ENCODE assay signal across 27 mouse cellular contexts in the genomic region with DNA sequence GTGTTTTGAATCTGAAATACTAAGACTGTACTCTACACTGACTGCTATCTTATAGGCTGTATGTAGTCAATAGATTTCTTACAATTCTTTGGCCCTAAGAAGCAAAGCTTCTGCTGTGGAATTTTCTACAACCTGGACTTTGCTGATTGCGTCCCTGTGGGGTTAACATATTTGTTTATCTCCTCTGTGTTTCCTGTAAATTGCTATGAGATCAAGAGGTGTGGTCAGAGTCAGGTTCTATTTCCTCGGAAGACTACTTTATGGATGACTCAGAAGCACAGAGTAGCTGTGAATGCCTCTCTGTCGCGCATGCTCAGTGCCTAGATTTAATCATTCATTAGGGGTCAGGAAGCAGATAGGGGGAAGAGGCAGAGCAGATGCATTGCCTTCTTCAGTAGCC. TPM values are rescaled to one million over a fixed set of nuclear protein-coding genes. Genes with fewer than 3 reads are reported as not detected.
A peak's percentile ranks its signal among the peaks of the same experiment; 100 is the strongest.
DNase-seq lines count a peak whose midpoint lies in the region; ATAC-seq and TF ChIP-seq lines count a peak whose summit lies in the region.
"Had no signal": no experiment of that assay in that cellular context is flagged by ENCODE, and none has a peak within 500 bp of the region (broad histone marks: within the 10 kb centered on the region; RNA-seq: fewer than 3 reads in every experiment).

No protein-coding gene starts in this region.

- TF ChIP-seq RAD21 in CH12.LX (IDR thresholded peaks at IDR 0.05; ENCODE audit: low read depth, low read length) = no peak

- H3K79me2 ChIP-seq in CH12.LX (replicated peaks; ENCODE audit: control insufficient read depth, extremely low read depth, insufficient read depth, poor library complexity, severe bottlenecking) = no peaks in the 10 kb centered on the region

- H3K9me3 ChIP-seq in CH12.LX (replicated peaks; ENCODE audit: low read length) = no peaks in the 10 kb centered on the region
- no peaks in the 10 kb centered on the region for H3K9me3 ChIP-seq in liver, embryonic 16.5 days (replicated peaks; ENCODE audit: control insufficient read depth, low read length)
- H3K9me3 ChIP-seq: forebrain, embryonic 10.5 days; limb, embryonic 12.5 days; midbrain, embryonic 12.5 days; neural tube, embryonic 12.5 days had no signal

- no peak for DNase-seq in CH12.LX (ENCODE audit: extremely low read depth)
- DNase-seq in NIH3T3 (ENCODE audit: low read depth) = peak; percentile 42
- no peak for DNase-seq in spleen, adult 12 weeks (ENCODE audit: low spot score)
- no peak for DNase-seq in cerebellum, adult 2 months
- DNase-seq in layer of hippocampus, adult 9-10 months (ENCODE audit: low spot score) = no peak
- DNase-seq in adrenal gland, adult 2 months = no peak
- DNase-seq: adrenal gland, postnatal 36 days; cerebellum, adult 9-11 months; embryo, embryonic 11 days; gastrocnemius, adult 2 months; heart, adult 18-20 months; heart, postnatal 4 days; lung, embryonic 14.5 days; right cerebral cortex, adult 18-20 months; spleen, adult 18-20 months; thymus, postnatal 4 days had no signal

- H3K4me2 ChIP-seq in CH12.LX (ENCODE audit: insufficient read depth, low read depth, poor library complexity, severe bottlenecking) = no peak overlapping the region
- H3K4me2 ChIP-seq in liver, embryonic 16.5 days (ENCODE audit: low read depth, low read length) = no peak overlapping the region
- H3K4me2 ChIP-seq: limb, embryonic 12.5 days; lung, embryonic 14.5 days; midbrain, embryonic 12.5 days; neural tube, embryonic 12.5 days had no signal

- no peak for TF ChIP-seq POLR2A in CH12.LX (IDR thresholded peaks at IDR 0.05; ENCODE audit: low read depth, low read length)
- TF ChIP-seq POLR2A in cerebellum, adult 2 months (IDR thresholded peaks at IDR 0.05; ENCODE audit: borderline replicate concordance, insufficient read depth, low read length) = no peak

- H3K36me3 ChIP-seq in CH12.LX (replicated peaks in 1 of 2; ENCODE audit: control insufficient read depth in 1 of 2, insufficient read depth in 1 of 2, low read length in 1 of 2) = no peaks in the 10 kb centered on the region
- no peaks in the 10 kb centered on the region for H3K36me3 ChIP-seq in liver, embryonic 16.5 days (ENCODE audit: control insufficient read depth, insufficient read depth)
- H3K36me3 ChIP-seq: forebrain, embryonic 10.5 days; limb, embryonic 12.5 days; midbrain, embryonic 12.5 days; neural tube, embryonic 12.5 days had no signal

- 41% methylated on average over 4 of the region's 4 CpGs for WGBS in liver, embryonic 16.5 days (ENCODE audit: insufficient replicate concordance)
- WGBS in cerebellum, adult 2 months = 84% methylated on average over 4 of the region's 4 CpGs

- no peaks in the 10 kb centered on the region for H3K27me3 ChIP-seq in CH12.LX (replicated peaks)
- no peaks in the 10 kb centered on the region for H3K27me3 ChIP-seq in liver, embryonic 16.5 days (ENCODE audit: control insufficient read depth, insufficient read depth, low read depth, low read length)
- H3K27me3 ChIP-seq in cerebellum, adult 2 months (ENCODE audit: control insufficient read depth, insufficient read depth, low read length) = no peaks in the 10 kb centered on the region
- H3K27me3 ChIP-seq: limb, embryonic 12.5 days; midbrain, embryonic 12.5 days; neural tube, embryonic 12.5 days had no signal

- no peak overlapping the region for H3K9ac ChIP-seq in CH12.LX (ENCODE audit: insufficient read depth, low read depth)
- no peak overlapping the region for H3K9ac ChIP-seq in liver, embryonic 16.5 days (ENCODE audit: low read depth, low read length)
- H3K9ac ChIP-seq: limb, embryonic 12.5 days; lung, embryonic 14.5 days; midbrain, embryonic 12.5 days; neural tube, embryonic 12.5 days had no signal

- no peak overlapping the region for H3K4me3 ChIP-seq in CH12.LX (replicated peaks in 1 of 3; ENCODE audit: low read depth in 2 of 3, low read length in 2 of 3, poor library complexity in 1 of 3)
- no peak overlapping the region for H3K4me3 ChIP-seq in liver, embryonic 16.5 days (ENCODE audit: low read depth, low read length)
- H3K4me3 ChIP-seq in cerebellum, adult 2 months (replicated peaks; ENCODE audit: insufficient read depth, low read depth, low read length) = no peak overlapping the region
- H3K4me3 ChIP-seq: forebrain, embryonic 10.5 days; gastrocnemius, adult 2 months; limb, embryonic 12.5 days; midbrain, embryonic 12.5 days; neural tube, embryonic 12.5 days had no signal

- dilution Hi-C loops in CH12.LX (cut with MboI; ENCODE audit: extremely low pct_ligation_motif_present, extremely low pct_unique_long_range_greater_than_20kb, low sequenced_read_pairs) = no loop called here

- ATAC-seq in erythroblast, adult 5-6 weeks (replicated peaks; ENCODE audit: low FRiP score, poor library complexity, severe bottlenecking) = peak; percentile 46
- peak; percentile 60 for ATAC-seq in liver, embryonic 16.5 days (ENCODE audit: low read depth)
- ATAC-seq: activated CD4-positive, CD25-positive, alpha-beta regulatory T cell, adult 4 months; hindbrain, embryonic 16.5 days; intestine, postnatal 0 days had no signal

- in situ Hi-C loops in CH12.LX (cut with MboI; ENCODE audit: low pct_ligation_motif_present, low pct_unique_long_range_greater_than_20kb, low sequenced_read_pairs) = no loop called here

- H3K4me1 ChIP-seq in CH12.LX (ENCODE audit: control insufficient read depth in 1 of 2, insufficient read depth in 2 of 2) = no peaks in the 10 kb centered on the region
- H3K4me1 ChIP-seq in liver, embryonic 16.5 days (ENCODE audit: control insufficient read depth, low read depth, low read length) = peaks cover 8% of the 10 kb centered on the region; the same call in 1 of the 2 replicates
- no peaks in the 10 kb centered on the region for H3K4me1 ChIP-seq in cerebellum, adult 2 months (ENCODE audit: control insufficient read depth, insufficient read depth, low read length)
- H3K4me1 ChIP-seq: forebrain, embryonic 10.5 days; limb, embryonic 12.5 days; midbrain, embryonic 12.5 days; neural tube, embryonic 12.5 days had no signal

- TF ChIP-seq EP300 in CH12.LX (IDR thresholded peaks at IDR 0.05; ENCODE audit: low read length) = no peak

- H3K27ac ChIP-seq in CH12.LX (ENCODE audit: insufficient read depth, low read depth) = no peak overlapping the region
- H3K27ac ChIP-seq in liver, embryonic 16.5 days (ENCODE audit: low read length) = peak overlapping the region; percentile 38; the same call in 1 of the 2 replicates
- no peak overlapping the region for H3K27ac ChIP-seq in cerebellum, adult 2 months (ENCODE audit: insufficient read depth, low read length)
- H3K27ac ChIP-seq: forebrain, embryonic 10.5 days; gastrocnemius, adult 2 months; limb, embryonic 12.5 days; macrophage; midbrain, embryonic 12.5 days; neural tube, embryonic 12.5 days had no signal

- TF ChIP-seq CTCF in CH12.LX (conservative IDR thresholded peaks at IDR 0.05 in 1 of 2, IDR thresholded peaks at IDR 0.05 in 1 of 2; ENCODE audit: low read depth in 2 of 2, low read length in 2 of 2) = no peak
- TF ChIP-seq CTCF in cerebellum, adult 2 months (IDR thresholded peaks at IDR 0.05; ENCODE audit: borderline replicate concordance, insufficient read depth, low read depth, low read length) = no peak

TF ChIP-seq in CH12.LX, 34 proteins besides CTCF, POLR2A, EP300 and RAD21:
- TF ChIP-seq NRF1 (IDR thresholded peaks at IDR 0.05; ENCODE audit: low read depth, low read length) (peak; percentile 62), ETS1 (conservative IDR thresholded peaks at IDR 0.05; ENCODE audit: low read depth, low read length) (no peak)

RNA-seq across cellular contexts. Expression of gene Pcyt1b, which starts 10.1 kb away (rescaled TPM):
- total RNA-seq in CH12.LX (2012; rRNA removed) = 0.13 and 0.34 TPM in 2 replicates
- 0.28 and 0.35 TPM in 2 replicates for total RNA-seq in CH12.LX (2014; rRNA removed)
- polyA plus RNA-seq in CH12.LX (2012; ENCODE audit: insufficient read length, low read depth) = 1.7 and 1.9 TPM in 2 replicates
- total RNA-seq in erythroblast, adult 5-6 weeks (2015; ENCODE audit: low replicate concordance) = 17.8 and 19.6 TPM in 2 replicates
- total RNA-seq in erythroblast, adult 5-6 weeks (2017; ENCODE audit: low replicate concordance) = 91.8 and 103 TPM in 2 replicates
- 7.3 and 7.7 TPM in 2 replicates for polyA plus RNA-seq in liver, embryonic 16.5 days (2015; fragmentation: Nextera tagmentation; extraction: Ambion mirVana)
- 20.8 and 24.3 TPM in 2 replicates for polyA plus RNA-seq in cerebellum, adult 2 months (2012; rRNA removed)
- under 1 TPM; 0.69 TPM for total RNA-seq in adrenal gland, adult 2 months (2021)
- 0.18 and 0.22 TPM in 2 replicates for polyA plus RNA-seq in adrenal gland, adult 2 months (2012; rRNA removed)
- total RNA-seq: monocyte, adult 5-6 weeks had no signal

RNA-seq across cellular contexts. Expression of gene Pola1, which starts 32.8 kb away (rescaled TPM):
- 29.6 and 33.9 TPM in 2 replicates for total RNA-seq in CH12.LX (2012; rRNA removed)
- 38.0 and 47.0 TPM in 2 replicates for total RNA-seq in CH12.LX (2014; rRNA removed)
- polyA plus RNA-seq in CH12.LX (2012; ENCODE audit: insufficient read length, low read depth) = 29.3 and 33.5 TPM in 2 replicates
- total RNA-seq in erythroblast, adult 5-6 weeks (2015; ENCODE audit: low replicate concordance) = 17.1 and 23.2 TPM in 2 replicates
- total RNA-seq in erythroblast, adult 5-6 weeks (2017; ENCODE audit: low replicate concordance) = 50.4 and 66.6 TPM in 2 replicates
- polyA plus RNA-seq in liver, embryonic 16.5 days (2015; fragmentation: Nextera tagmentation; extraction: Ambion mirVana) = 13.6 and 15.0 TPM in 2 replicates
- polyA plus RNA-seq in cerebellum, adult 2 months (2012; rRNA removed) = 2.8 and 3.3 TPM in 2 replicates
- total RNA-seq in adrenal gland, adult 2 months (2021) = 1 to 10 TPM; 7.4 to 9.3 TPM
- polyA plus RNA-seq in adrenal gland, adult 2 months (2012; rRNA removed) = 0.10 and 0.11 TPM in 2 replicates
